Mouse (Mus musculus) lung, postnatal 0 days (tissue): Measurements from ENCODE around the gene Kcne4.

ENCODE experiments used
- CTCF ChIP-seq: IDR thresholded peaks from 2 replicates; pipeline ENCODE4 v1.5.1; 2016; ENCODE audit warnings: antibody characterized with exemption, mild to moderate bottlenecking
- EP300 ChIP-seq: IDR thresholded peaks from 2 replicates; pipeline ENCODE4 v1.6.1; 2016; ENCODE audit warnings: antibody characterized with exemption, mild to moderate bottlenecking, control low read depth

- no peak for TF ChIP-seq CTCF
- TF ChIP-seq EP300: no peak
These were observed 5.7 kb upstream of the Kcne4 start for GRCm38 (mm10) chr1:78810904-78811303.
